Comparison of ENCODE assay signal across 8 mouse cellular contexts in the genomic region with DNA sequence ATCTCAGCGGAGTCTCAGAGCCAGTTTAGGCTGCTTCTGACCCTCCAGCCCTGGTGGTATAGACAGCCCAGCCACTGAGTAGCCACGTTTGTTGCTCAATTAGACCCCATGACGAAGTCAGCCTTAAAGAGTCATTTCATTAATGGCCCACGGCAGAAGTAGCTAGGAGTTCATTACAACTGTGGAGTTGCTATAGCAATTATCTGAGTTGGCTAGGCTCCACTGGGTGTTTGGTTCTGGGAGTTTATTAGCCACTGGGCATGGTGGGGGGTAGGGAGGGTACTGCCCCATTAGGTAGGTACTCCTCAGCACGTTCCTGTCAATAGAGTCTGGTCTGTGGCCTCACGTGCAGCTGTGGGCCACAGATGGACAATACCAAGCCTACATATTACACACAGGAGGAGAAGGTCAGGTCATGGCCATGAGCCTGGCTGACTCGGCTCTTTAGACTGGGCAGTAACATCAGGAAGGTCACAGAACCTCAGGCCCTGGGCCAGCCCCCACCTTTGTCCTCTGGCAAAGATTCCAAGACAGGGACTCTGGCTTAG.
A peak's percentile ranks its signal among the peaks of the same experiment; 100 is the strongest.
DNase-seq lines count a peak whose midpoint lies in the region; ATAC-seq lines count a peak whose summit lies in the region.

No protein-coding gene starts in this region.

- ATAC-seq in erythroblast, adult 5-6 weeks (replicated peaks; ENCODE audit: low FRiP score, poor library complexity, severe bottlenecking) = no peak

- DNase-seq in ovary, postnatal 36 days (ENCODE audit: low spot score) = peak; percentile 68
- no peak for DNase-seq in ovary, postnatal 10 days (ENCODE audit: low spot score)
- DNase-seq in heart, postnatal 36 days = peak; percentile 24 to 52
- DNase-seq in lung, adult 18-20 months = peak; percentile 44 to 74
- no peak for DNase-seq in embryo, embryonic 11 days
- no peak for DNase-seq in frontal cortex, postnatal 25 days (ENCODE audit: low spot score in 2 of 2)
- DNase-seq in spleen, postnatal 36 days (ENCODE audit: low spot score in 2 of 2) = no peak

- intact Hi-C loops in heart, postnatal 36 days (cut with DNase I) = no loop called here

Comparison
In these comparisons a context has a peak if more than half of its experiments do, and no peak if none do; other contexts are left out.
1. DNase-seq: peak in ovary, postnatal 36 days (single experiment), heart, postnatal 36 days (2 of 2) and lung, adult 18-20 months (2 of 2); none in ovary, postnatal 10 days (single experiment), embryo, embryonic 11 days (single experiment), frontal cortex, postnatal 25 days (0 of 2) and spleen, postnatal 36 days (0 of 2).